Mouse (Mus musculus): ENCODE data around the gene Rem2.

Gene Rem2

DNA sequence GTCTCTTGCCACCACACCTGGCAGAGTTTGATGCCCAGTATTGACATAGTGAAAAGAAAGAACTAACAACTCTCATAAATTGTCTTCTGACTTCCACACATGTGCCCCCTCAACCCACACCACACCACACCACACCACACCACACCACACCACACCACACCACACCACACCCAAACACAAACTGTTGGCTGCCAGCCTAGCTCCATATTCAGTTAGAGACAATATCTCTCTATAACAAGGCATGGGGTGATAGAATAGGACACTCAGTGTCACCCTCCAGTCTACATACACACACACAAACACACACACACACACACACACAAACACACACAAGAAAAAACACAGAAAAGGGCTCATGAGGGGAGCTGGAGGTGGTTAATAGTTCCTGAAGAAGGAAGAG is 12.4 kb downstream of the Rem2 start:
- in situ Hi-C loops (cut with MseI, MboI), result no loop called here

DNA sequence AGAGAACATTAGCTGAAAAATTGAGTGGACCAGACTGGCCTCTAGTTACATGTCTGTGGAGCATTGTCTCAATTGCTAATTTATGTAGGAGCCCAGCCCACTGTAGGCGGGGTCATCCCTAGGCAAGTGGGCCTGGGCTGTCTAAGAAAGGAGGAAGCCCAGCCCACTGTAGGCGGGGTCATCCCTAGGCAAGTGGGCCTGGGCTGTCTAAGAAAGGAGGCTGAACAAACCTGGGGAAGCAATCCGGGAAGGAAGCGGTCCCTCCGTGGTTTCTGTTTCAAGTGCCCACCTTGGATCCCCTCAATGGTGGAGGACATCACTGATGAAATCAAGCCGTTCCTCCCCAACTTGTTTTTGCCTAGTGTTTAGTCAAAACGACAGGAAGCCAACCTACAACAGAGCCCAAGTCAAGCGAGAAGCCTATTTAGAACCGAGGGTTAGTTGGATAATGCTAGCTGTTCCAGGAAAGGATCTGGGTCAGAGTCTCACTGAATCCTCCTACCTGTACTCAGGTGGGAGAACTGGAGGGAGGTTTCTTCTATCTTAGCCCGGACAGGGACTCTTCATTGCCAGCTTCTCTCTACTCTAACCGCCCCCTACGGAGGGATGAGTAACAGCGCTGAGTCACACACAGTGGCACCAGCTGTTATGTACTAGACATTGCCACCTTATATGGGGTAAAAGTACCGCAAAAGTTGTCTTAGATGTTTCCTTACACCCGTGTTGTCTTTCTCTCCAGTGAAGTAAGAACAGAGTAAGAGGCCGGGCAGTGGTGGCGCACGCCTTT is 16.6 kb downstream of the Rem2 start:
- in situ Hi-C loops (cut with MseI, MboI), result no loop called here

DNA sequence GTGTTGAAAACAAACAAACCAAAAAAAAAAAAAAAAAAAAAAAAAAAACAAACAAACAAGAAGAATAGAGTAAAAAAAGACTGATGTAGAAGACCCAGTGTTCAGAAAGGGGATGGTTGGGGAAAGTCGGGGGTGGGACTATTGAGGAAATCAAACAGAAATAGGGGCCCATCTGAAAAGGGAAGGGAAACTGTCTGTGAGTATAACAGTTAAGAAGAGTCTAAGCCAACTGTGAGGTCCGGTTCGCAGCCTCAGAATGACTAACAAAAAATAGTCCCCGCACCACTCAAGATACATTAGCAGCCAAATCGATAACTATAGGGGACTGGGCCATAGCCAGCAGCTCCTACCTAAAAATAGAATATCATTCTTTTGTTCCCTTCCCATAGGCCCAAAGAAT is 17.3 kb downstream of the Rem2 start:
- in situ Hi-C loops (cut with MseI, MboI), result no loop called here

- in situ Hi-C loops (cut with MseI, MboI), result no loop called here
Measured at GRCm38 (mm10) chr14:54494234-54494633, 18.3 kb downstream of the Rem2 start.

DNA sequence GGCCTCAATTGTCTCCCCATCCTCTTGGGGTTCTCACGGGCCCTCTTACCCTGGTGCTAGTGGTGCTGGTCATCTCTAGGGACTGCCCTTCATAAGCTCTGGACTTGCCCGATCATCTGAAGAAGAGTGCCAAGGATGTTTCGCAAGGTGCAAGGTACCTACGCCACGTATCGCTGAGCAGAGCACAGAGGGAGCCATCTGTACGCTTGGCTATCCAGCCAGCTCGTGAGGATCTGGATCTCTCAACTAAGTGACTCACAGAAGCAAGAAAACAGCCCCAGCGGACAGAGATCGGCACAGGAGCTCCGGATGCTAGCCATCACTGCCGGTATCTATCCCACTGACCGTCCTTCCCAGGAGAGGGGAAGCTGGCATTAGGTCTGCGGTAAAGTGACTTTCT is 20.8 kb downstream of the Rem2 start:
- in situ Hi-C loops (cut with MseI, MboI), result no loop called here

GRCm38 (mm10) chr14:54499330-54499729 is 23.4 kb downstream of the Rem2 start:
- in situ Hi-C loops (cut with MseI, MboI), result no loop called here

GRCm38 (mm10) chr14:54501365-54501764 is 25.5 kb downstream of the Rem2 start:
- in situ Hi-C loops (cut with MseI, MboI), result no loop called here

- in situ Hi-C loops (cut with MseI, MboI), result no loop called here
Measured at GRCm38 (mm10) chr14:54503092-54503491, 27.2 kb downstream of the Rem2 start.

DNA sequence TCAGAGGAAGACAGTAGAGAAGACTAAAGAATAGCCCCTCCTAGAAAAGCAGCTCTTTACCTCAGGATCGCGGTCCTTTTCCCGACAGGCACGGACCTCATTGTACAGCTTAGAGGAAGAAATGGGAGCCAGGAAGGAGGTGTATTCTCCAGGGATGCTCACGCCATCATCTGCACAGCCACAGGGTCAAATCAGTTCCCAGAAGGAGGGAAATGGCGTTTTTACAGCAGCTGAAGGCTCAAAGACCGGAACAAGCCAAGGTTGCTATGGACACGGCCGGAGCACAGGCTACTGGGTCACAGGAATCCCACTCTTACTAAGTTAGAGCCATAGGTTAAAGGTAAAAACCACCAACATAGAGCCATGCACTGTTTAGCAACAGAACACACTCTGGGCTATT is 33.9 kb downstream of the Rem2 start:
- in situ Hi-C loops (cut with MseI, MboI), result no loop called here

DNA sequence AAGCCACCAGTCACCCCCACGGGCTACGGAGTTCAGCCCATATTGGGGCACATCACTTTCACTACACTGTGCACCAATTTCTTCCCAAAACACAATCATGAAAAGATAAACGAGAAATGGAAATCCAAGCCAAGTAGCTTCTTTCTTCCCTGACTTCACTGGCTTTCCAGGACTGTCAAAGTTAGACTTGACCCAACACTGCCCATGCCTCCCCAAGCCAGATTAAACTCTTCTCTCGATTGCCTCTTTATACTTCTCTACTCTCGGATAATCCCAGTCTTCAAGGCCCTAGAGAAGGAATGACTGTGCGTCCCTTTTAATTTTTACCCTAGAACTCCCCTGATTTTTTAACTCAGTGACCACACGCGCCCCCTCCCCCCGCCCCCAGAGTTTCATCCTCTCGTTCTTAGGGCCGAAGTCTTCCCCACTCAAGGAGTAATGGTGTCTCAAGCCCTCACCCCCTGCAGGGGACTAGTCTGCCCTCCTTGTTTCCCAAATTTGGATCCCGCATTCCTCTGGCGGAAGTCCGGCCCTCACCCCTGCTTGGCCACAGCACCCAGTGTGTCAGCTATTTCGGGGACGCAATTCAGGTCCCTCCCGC is 40.9 kb downstream of the Rem2 start:
- in situ Hi-C loops (cut with MseI, MboI), result no loop called here

- in situ Hi-C loops (cut with MseI, MboI), result no loop called here
Measured at GRCm38 (mm10) chr14:54523600-54523999, 47.7 kb downstream of the Rem2 start.

DNA sequence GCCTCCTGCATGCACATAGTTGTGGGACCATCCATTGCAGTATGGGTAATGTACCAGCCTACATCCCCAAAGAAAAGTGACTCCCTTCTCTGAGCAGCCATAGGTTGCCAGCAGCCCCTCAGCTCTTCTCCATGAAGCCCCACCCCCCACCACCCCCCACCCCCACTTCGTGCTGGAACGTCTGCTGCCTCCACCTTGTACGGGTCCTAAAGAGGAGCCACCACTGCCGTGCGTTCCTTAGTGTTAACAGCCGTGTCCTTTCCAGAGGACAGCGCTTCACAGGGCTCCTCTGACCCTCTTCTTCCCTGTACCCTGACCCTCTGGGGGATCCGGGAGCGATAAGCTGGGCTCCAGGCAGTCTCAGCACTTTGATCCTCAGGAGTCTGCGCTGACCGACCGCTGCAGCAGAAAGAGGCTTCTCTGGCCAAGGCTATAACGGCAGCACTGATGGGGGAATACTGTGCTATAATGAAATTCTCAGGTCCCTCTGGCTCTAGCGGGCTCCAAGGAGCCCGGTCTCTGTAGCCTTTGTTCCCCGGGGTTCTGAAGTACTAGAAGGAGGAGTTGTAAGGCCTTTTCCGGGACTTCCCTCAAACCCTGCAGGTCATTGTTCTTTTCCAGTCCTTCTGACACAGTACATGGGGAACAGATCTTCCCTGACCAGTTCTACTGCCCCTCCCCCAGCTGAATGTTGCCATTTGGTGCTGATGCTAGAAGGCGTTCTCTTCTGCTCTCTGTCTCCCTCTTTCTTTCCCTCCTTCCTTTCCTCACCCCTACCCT is 51.5 kb downstream of the Rem2 start:
- in situ Hi-C loops (cut with MseI, MboI), result no loop called here

DNA sequence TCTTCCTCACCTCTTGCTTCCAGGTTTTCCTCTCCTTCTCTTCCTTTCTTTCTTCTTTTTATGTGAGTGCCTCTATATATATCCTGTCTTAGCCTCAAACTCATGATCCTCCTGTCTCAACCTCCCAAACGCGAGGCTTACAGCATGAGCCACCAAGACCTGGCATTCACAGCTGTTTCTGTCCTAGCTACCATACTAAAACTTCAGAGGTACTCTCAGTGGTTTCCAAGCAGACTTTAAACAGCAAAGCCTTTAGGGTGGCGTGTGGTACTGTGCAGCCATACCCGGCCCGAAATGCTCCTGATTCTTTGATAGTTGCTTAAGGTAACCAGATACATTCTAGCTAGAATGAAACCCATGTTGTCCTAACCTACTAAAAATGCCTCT is 52.1 kb downstream of the Rem2 start:
- in situ Hi-C loops (cut with MseI, MboI), result no loop called here

- in situ Hi-C loops (cut with MseI, MboI), result no loop called here
Measured at GRCm38 (mm10) chr14:54528446-54529111, 52.7 kb downstream of the Rem2 start.
